Mouse (Mus musculus) cerebellum, adult 9-10 months (tissue): ENCODE data around the gene Paox.
A peak's percentile ranks its signal among the peaks of the same experiment; 100 is the strongest.

ENCODE experiments used
- DNase-seq: peaks from one replicate; pipeline ENCODE4 v3.0.0; 2022

Paox gene

GRCm38 (mm10) chr7:140115583-140116328 is at the start of gene Paox:
Gene Paox, plus strand, starts transcription at chr7:140115799.
- DNase-seq, result no peak

- no peak for DNase-seq
Observed at GRCm38 (mm10) chr7:140067397-140067796, 48.2 kb upstream of the Paox start.

- DNase-seq, result no peak
Observed at GRCm38 (mm10) chr7:140070042-140070711, 45.4 kb upstream of the Paox start.

DNA sequence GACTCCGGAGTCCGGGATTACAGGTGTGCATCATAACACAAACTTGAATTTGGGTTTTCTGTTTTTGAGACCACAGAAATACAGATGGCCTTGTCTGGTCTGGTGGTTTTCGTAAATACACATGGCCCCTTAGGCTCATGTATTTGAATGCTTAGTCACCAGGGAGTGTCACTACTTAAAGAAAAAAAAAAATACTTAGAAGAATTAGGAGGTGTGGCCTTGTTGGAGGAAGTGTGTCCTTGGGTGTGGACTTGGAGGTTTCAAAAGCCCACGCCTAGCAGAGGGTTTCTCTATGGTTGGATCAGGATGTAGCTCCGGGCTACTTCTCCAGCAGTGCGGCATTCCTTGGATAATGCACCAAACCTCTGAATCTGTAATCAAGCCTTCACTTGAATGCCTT is 37.9 kb upstream of the Paox start:
- no peak for DNase-seq

DNA sequence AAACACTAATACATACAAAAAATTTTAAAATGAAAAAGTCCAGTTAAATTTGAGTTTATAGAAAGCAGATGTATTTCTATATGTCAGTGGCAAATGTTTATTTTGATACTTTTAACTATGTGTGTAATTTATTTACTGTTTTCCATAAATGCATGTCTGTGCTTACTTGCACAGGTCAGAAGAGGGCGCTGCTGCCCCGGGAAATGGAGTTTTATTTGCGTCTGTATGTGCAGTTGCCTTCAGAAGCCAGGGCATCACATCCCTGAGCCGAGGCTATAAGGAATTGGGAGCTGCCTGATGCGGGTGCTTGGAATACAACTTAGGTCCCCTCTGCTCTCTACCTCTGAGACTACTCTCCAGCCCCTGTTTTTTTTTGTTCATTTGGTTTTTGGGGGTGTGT is 36.9 kb upstream of the Paox start:
- DNase-seq, result peak; percentile 81

DNA sequence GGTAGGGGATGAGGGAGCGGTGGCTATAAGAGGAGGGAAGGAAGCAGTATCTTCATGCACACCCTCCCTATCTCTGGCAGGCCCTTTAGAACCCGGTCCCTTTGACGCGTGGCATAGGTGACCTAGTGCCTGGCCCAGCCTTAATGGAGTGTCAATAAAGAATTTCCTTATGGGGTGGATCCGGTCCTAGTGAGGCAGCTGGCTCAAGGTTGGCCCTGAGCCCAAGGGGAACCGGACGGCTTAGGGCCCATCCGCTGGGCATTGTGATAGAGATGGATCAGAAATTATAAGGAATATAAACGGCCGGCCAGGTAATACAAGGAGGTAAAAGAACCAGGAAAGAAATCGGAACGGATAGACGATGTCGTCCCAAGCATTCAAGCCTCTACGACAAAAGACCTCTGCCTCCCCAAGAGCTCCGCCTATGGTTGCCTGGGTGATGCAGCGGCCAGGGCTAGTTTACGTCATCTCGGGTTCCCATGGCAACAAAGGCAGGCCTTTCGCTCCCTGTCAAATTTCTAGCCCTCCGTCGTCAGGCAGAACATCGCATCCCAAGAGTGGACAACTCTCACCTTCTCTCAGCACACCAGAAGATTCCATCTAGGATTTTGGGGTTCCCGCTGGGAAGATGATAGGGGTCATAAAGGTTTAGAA is 35.0 kb upstream of the Paox start:
- peak; percentile 95 for DNase-seq

DNA sequence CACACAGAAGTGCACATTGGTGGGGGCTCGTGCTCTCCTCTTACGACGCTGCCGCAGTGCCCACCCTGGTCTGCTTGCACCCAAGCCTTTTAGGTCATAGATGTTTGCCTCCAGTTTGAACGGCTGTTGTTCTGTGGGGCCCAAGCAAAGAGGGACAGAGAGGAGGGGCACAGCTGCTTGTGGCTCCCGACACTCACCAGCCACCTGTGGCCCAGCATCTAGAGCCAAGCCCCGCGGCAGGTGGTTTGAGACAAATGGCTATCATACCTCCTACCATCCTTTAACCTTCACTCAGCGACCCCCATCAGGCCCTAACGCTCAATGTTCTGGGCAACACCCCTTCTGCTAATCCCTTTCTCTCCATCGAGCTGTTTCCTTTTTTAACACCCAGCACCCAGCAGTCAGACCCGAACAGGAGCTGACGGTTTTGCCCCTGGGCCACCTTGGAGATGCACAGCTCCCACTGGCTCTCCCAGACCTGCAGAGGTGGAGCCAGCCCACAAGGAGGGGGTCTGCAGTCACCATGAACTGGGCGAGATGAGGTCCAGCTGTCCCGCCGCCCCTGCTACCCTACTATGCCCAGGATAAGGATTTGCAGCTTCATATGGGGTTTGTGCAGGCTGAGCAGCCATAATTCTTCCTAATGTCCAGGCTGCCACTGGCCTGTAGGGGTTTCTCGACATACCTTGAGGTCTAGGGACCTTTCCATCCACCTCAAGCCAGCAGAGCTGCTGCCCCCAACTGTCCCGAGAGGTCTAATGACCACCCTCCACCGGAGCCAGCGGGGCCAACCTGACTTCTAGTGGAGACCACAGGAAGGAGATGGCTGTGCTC is 34.0 kb upstream of the Paox start:
- peak; percentile 72 for DNase-seq

GRCm38 (mm10) chr7:140082242-140082678 is 33.3 kb upstream of the Paox start, which contains the start of gene Caly:
Gene Caly, minus strand, starts transcription at chr7:140082548.
- peak; percentile 82 for DNase-seq

DNA sequence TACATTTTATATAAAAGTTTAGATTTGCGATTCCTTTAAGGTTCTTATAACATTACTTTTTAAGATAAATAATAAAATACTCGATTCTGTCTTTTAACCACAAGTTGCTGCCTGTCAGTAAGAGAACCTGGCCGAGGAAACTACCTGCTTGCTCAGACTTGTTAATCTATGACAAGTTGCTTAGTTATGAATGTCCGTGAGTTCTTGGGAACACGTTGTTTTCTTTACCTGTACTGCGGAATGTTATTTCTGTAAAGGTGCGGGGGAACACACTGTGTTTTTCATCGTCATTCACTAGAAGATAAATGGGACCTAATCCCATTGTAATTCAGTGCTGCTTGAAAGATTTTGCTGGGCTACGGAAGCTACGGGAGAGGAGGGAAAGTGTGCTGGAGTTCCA is 25.0 kb upstream of the Paox start:
- DNase-seq, result no peak

GRCm38 (mm10) chr7:140092924-140093528 is 22.6 kb upstream of the Paox start, which contains the start of gene Prap1:
Gene Prap1, plus strand, starts transcription at chr7:140093395.
- DNase-seq, result no peak

DNA sequence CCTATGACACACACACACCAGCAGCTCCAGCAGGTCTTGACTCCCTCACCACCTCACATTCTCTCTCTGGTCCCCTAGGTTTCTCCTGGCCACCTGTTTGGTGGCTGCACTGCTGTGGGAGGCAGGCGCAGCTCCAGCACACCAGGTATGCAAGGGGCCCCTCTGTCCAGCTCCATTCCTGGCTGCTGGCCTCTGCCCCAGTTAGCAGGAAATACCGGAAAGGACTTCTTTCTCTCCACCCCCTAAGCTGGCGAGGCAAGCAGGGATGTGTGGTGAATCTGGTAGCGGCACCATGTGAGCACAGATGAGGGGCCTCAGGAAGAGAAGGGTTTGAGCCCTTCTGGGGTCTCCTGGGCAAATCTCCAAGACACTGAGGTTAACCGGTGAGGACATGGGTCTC is 20.6 kb upstream of the Paox start:
- no peak for DNase-seq

DNA sequence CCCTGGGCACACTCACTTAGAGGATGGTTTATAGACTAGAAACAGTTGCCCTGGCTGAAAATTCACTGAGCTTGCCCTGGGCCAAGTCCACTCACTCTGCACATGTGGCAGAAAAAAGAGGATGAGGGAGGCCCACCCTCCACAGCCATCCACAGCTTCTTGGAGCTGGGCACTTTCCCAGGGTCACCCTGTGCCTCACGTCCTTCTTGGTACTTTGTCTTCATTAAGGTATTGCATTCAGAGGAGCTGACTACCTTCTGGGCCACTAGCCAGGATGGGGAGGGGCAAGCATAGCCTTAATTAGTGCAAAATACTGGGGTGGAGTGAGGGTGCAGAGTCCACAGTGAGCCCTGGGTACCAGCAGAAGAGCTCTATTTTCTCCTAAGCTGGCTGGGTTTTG is 20.0 kb upstream of the Paox start:
- DNase-seq, result no peak

GRCm38 (mm10) chr7:140096055-140096454 is 19.5 kb upstream of the Paox start:
- DNase-seq, result no peak

DNA sequence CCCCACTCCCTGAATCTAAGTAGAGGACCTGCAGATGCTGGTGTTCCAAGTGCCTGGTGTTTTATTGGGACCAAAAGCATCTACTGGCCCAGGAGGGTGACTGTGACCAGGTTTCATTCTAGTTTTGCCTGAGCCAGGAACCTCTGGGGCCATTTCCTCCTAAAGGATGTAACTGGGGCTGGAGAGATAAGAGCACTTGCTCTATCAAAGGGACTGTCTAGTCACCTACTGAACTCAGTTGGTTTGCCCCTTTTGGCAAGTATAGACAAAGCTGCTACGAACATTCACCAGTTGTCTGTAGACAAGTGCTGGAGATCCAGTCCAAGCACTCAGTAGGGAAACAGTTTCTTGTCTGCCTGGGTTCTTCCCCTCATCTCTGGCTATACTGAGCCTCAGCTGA is 17.1 kb upstream of the Paox start:
- DNase-seq, result no peak

- peak; percentile 59 for DNase-seq
Observed at GRCm38 (mm10) chr7:140101498-140101897, 14.1 kb upstream of the Paox start.

DNA sequence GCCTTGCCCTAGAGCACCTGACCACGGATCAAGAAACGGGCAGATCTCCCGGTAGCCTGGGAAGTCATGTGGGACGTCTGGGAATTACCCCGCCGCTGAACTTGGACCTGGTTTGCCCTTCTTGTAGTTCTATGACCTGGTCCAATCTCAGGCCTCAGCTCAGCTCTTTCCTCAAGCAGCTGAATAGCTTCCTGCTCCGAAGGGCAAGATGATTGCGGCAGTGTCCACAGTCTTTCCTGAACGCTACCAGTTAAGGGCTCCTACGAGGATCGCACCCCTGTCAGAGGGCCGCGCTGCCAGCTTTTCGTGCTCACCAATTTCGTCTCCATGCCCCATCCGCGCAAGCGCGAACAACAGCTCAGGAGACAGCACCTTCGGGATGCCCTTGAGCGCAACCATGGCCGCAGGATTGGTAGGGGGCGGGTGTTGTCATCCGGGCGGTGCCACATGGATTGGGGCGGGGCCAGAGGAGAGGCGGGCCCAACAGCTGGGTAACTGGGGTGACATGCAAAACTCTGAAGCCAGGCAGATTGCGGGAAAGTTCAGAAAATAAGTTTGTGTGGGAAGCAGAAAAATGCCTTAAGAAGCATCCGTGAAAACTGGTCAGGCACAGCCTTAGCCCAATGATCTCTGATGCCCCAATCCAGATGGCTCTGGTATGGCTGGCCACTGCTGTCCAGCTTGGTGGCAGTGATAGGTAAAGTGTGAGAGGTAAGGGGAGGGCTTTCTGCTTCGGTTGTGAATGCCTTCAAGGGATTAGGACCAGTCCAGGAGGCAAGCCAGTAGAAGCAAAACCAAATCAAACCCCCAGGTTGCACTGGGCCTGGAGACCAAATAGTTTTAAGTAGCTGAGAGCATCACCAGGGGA is 13.4 kb upstream of the Paox start, which contains the start of gene Fuom:
Gene Fuom, minus strand, starts transcription at position 449 of the 868 bp plus-strand sequence.
- DNase-seq, result peak; percentile 88

DNA sequence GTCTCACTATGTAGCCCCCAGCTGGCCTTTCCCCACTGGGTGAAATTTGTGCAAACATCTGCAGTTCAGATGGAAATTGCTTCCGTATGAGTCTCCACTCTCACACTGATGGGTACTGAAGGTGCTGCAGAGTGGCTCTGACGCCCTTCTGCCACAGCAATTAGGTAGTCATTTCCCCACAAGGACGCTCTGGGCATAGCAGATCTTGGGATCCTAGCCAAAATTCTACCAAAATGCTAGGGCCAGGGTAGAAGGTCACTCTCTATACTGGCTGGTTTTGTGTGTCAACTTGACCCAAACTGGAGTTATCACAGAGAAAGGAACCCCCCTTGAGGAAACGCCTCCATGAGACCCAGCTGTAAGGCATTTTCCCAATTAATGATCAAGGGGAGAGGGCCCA is 11.6 kb upstream of the Paox start:
- no peak for DNase-seq

DNA sequence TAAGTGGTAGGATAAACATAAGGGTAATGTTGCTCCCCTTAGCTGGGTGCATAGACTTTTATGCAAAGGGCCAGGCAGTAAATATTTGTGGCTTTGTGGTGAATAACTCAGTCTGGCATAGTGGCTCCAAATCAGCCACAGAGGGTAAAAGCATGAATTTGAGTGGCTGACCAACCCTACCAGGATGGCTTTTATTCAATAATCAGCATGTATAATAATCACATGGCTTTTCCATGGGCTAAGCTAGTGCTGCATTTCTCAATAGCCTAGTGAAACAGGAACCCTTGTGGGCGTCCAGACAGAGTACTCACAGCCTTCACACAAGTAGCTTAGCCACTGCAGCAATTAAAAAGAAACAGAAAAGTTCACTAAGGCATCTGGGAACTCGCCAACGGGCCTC is 3.7 kb upstream of the Paox start:
- DNase-seq, result no peak

GRCm38 (mm10) chr7:140116329-140117054 is 893 bp downstream of the Paox start, which contains the start of gene Echs1:
Gene Echs1, minus strand, starts transcription at chr7:140116476.
- DNase-seq, result peak; percentile 85

DNA sequence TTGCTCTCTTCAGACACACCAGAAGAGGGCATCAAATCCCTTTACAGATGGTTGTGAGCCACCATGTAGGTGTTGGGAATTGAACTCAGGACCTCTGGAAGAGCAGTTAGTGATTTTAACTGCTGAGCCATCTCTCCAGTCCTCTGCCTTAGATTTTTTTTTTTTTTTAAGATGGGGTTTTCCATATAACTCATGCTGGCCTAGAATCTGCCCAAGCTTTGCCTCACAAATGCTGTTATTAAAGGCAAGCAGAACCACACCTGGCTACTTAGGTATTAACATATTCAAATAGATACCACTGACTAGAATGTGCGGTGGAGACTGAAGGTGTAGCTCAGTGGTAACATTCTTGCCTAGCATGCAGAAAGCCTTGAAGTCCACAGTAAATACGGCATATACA is 4.9 kb downstream of the Paox start:
- DNase-seq, result no peak
